Mouse (Mus musculus) heart, embryonic 13.5 days (tissue): ENCODE data around the gene Ccdc18. TPM values are rescaled to one million over a fixed set of nuclear protein-coding genes. Genes with fewer than 3 reads are reported as not detected.
"Not testable (repeated sequence)": the region's sequence is repeated elsewhere in the genome, so short reads cannot be mapped to it uniquely, and the experiment has no call there.

Source experiments
- ATAC-seq: fragments of 200-750 bp; cut with Nextera tagmentation; 2 replicates; pipeline ENCODE4 v1.8.0; 2017; ENCODE audit warnings: moderate TSS enrichment; ENCODE audit not compliant: insufficient number of reproducible peaks, low FRiP score, low TSS enrichment; ENCODE audit errors: extremely low read depth
- H3K27ac ChIP-seq: fragments of 300-500 bp; sonication (generic); replicated peaks from 2 replicates; pipeline ENCODE4 v1.5.1; 2015; ENCODE audit warnings: moderate library complexity, mild to moderate bottlenecking, inconsistent platforms
- H3K27me3 ChIP-seq: fragments of 300-500 bp; sonication (generic); replicated peaks from 2 replicates; pipeline ENCODE4 v1.6.1; 2015; ENCODE audit warnings: mild to moderate bottlenecking, inconsistent platforms
- H3K36me3 ChIP-seq: fragments of 300-500 bp; sonication (generic); 2 replicates; pipeline ENCODE4 v1.6.1; 2015; ENCODE audit warnings: mild to moderate bottlenecking, inconsistent platforms
- H3K4me1 ChIP-seq: fragments of 300-500 bp; sonication (generic); 2 replicates; pipeline ENCODE4 v1.6.1; 2015; ENCODE audit warnings: inconsistent platforms
- H3K4me2 ChIP-seq: fragments of 300-500 bp; sonication (generic); 2 replicates; pipeline ENCODE4 v1.6.1; 2015; ENCODE audit warnings: inconsistent platforms, mild to moderate bottlenecking, moderate library complexity
- H3K4me3 ChIP-seq: fragments of 300-500 bp; sonication (generic); 2 replicates; pipeline ENCODE4 v1.5.1; 2015; ENCODE audit warnings: moderate library complexity, mild to moderate bottlenecking, inconsistent platforms
- H3K9ac ChIP-seq: fragments of 300-500 bp; sonication (generic); 2 replicates; pipeline ENCODE4 v1.6.1; 2015; ENCODE audit warnings: inconsistent platforms, mild to moderate bottlenecking, moderate library complexity
- H3K9me3 ChIP-seq: fragments of 300-500 bp; sonication (generic); 2 replicates; pipeline ENCODE4 v1.6.1; 2016; ENCODE audit warnings: inconsistent platforms
- WGBS: fragments of 180-500 bp; shearing (Covaris S2); methylation state at CpG from one replicate; pipeline ENCODE4 v1.1.7; 2015; ENCODE audit warnings: mixed read lengths; 5-methylcytosine and 5-hydroxymethylcytosine counted together
- polyA plus RNA-seq: library from polyadenylated mRNA; unstranded; fragments of >200 nt; fragmentation: Nextera tagmentation; extraction: Ambion mirVana; gene quantifications from 2 replicates; pipeline ENCODE4 v1.2.1, GENCODE M21; 2015

Gene Ccdc18
- polyA plus RNA-seq, 1 experiment from 2014 or later, result 4.3 TPM

- no peak overlapping the region for H3K4me2 ChIP-seq
- no peak overlapping the region for H3K4me3 ChIP-seq
- H3K36me3 ChIP-seq, result no peaks in the 10 kb centered on the region
- WGBS, result 27% methylated on average over 4 of the region's 4 CpGs
- no peak for ATAC-seq
- no peaks in the 10 kb centered on the region for H3K9me3 ChIP-seq
- no peak overlapping the region for H3K9ac ChIP-seq
- peaks cover under 1% of the 10 kb centered on the region for H3K4me1 ChIP-seq
- no peaks in the 10 kb centered on the region for H3K27me3 ChIP-seq
- no peak overlapping the region for H3K27ac ChIP-seq
Measured at GRCm38 (mm10) chr5:108262722-108263121, 130.0 kb downstream of the Ccdc18 start.

DNA sequence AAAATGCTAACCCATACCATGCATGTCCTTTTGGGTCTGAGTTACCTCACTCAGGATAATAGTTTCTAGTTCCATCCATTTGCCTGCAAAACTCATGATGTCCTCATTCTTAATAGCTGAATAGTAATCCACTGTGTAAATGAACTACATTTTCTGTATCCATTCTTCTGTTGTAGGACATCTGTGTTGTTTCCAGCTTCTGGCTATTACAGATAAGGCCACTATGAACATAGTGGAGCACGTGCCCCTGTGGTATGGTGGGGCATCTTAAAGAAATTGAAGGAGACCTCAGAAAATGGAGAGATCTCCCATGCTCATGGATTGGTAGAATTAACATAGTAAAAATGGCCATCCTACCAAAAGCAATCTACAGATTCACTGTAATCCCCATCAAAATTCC is 131.1 kb downstream of the Ccdc18 start:
- not testable (repeated sequence) for H3K36me3 ChIP-seq, H3K4me1 ChIP-seq, H3K9me3 ChIP-seq, H3K27me3 ChIP-seq, H3K4me2 ChIP-seq, ATAC-seq, H3K4me3 ChIP-seq, H3K27ac ChIP-seq, H3K9ac ChIP-seq
- 54% methylated on average over 1 of the region's 1 CpGs for WGBS

- H3K27me3 ChIP-seq, result no peaks in the 10 kb centered on the region
- H3K36me3 ChIP-seq, result no peaks in the 10 kb centered on the region
- H3K4me3 ChIP-seq, result no peak overlapping the region
- no peak overlapping the region for H3K27ac ChIP-seq
- no peak overlapping the region for H3K4me2 ChIP-seq
- no peaks in the 10 kb centered on the region for H3K9me3 ChIP-seq
- H3K4me1 ChIP-seq, result peaks cover 28% of the 10 kb centered on the region
- H3K9ac ChIP-seq, result no peak overlapping the region
- ATAC-seq, result no peak
Measured at GRCm38 (mm10) chr5:108266990-108267389, 134.3 kb downstream of the Ccdc18 start.

- H3K27ac ChIP-seq, result peak within 1 kb of the TSS; percentile 95
- 2% methylated on average over 53 of the region's 55 CpGs for WGBS
- ATAC-seq, result peak; percentile 91
- H3K9me3 ChIP-seq, result no peaks in the 10 kb centered on the region
- H3K27me3 ChIP-seq, result no peaks in the 10 kb centered on the region
- peaks cover 34% of the 10 kb centered on the region for H3K4me1 ChIP-seq
- peak within 1 kb of the TSS; percentile 93 for H3K9ac ChIP-seq
- H3K4me3 ChIP-seq, result peak within 1 kb of the TSS; percentile 90
- H3K36me3 ChIP-seq, result peaks cover 8% of the 10 kb centered on the region
- peak within 1 kb of the TSS; percentile 97 for H3K4me2 ChIP-seq
Measured at GRCm38 (mm10) chr5:108268127-108269062, 135.7 kb downstream of the Ccdc18 start, which contains the start of gene Dr1. Gene Dr1, plus strand, starts transcription at chr5:108268897.

DNA sequence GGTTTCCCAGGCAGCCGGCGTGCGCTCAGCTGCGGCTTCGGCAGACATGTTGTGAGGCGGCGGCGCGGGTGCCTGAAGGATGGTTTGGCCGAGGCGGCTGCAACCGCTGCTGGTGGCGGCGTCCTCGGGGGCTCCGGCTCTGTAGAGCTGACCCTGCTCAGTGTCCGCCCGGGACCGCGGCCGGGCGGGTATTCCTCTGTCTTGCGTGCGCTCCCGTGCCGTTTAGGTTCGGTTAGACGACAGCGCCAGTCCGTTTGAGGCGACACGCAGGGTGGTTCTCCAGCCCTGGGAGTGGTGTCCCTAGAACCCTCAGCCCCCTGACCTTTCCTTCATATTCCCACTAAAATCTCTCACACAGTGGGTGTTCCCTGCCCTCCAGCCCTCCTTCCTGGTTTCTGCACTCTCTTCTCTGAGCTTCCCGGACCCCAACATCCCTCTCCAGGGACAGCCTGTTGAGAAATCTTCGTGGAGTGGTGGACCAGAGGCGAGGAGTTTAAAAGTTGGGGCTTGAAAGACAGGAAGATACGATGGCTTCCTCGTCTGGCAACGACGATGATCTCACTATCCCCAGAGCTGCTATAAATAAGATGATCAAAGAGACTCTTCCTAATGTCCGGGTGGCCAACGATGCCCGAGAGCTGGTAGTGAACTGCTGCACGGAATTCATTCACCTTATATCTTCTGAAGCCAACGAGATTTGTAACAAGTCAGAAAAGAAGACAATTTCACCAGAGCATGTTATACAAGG is 136.6 kb downstream of the Ccdc18 start:
- Histone ChIP-seq H3K9me3 (no peaks in the 10 kb centered on the region), H3K4me1 (peaks cover 34% of the 10 kb centered on the region), H3K9ac (peak overlapping the region; percentile 93), H3K27me3 (no peaks in the 10 kb centered on the region), H3K4me3 (peak overlapping the region; percentile 90), H3K36me3 (peaks cover 10% of the 10 kb centered on the region), H3K27ac (peak overlapping the region; percentile 95), H3K4me2 (peak overlapping the region; percentile 97)
- WGBS, result under 1% methylated on average over 44 of the region's 44 CpGs
- peak; percentile 24; the same call in 1 of the 2 replicates for ATAC-seq

DNA sequence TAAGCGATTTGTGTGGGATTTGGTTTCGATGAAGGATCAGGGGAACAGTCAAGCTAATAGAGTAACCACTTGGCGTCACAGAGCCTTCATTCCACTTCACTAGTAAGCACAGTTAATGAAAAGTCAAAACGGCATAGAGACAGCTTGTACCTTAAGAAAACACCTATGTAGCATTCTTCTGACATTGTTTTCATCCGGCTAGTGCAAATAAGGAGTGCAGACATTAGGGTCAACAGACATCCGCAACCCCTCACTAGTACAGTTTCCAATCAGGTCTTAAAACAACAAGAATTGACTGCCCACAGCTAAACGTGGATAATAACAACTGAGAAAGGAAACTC is 137.1 kb downstream of the Ccdc18 start:
- Histone ChIP-seq H3K9ac (peak overlapping the region; percentile 93), H3K4me3 (peak overlapping the region; percentile 90), H3K27me3 (no peaks in the 10 kb centered on the region), H3K4me1 (peaks cover 34% of the 10 kb centered on the region), H3K36me3 (peaks cover 10% of the 10 kb centered on the region), H3K27ac (peak overlapping the region; percentile 95), H3K4me2 (peak overlapping the region; percentile 97), H3K9me3 (no peaks in the 10 kb centered on the region)
- WGBS, result 9% methylated on average over 7 of the region's 7 CpGs
- no peak for ATAC-seq

GRCm38 (mm10) chr5:108270415-108270814 is 137.7 kb downstream of the Ccdc18 start:
- Histone ChIP-seq H3K9me3 (no peaks in the 10 kb centered on the region), H3K9ac (peak overlapping the region; percentile 93), H3K4me1 (peaks cover 34% of the 10 kb centered on the region), H3K4me3 (peak overlapping the region; percentile 90), H3K4me2 (peak overlapping the region; percentile 97), H3K27ac (no peak overlapping the region), H3K36me3 (peaks cover 10% of the 10 kb centered on the region), H3K27me3 (no peaks in the 10 kb centered on the region)
- no peak for ATAC-seq
- 37% methylated on average over 9 of the region's 9 CpGs for WGBS

- H3K4me1 ChIP-seq, result peaks cover 34% of the 10 kb centered on the region
- 87% methylated on average over 6 of the region's 6 CpGs for WGBS
- not testable (repeated sequence) for H3K27me3 ChIP-seq, ATAC-seq, H3K9me3 ChIP-seq, H3K9ac ChIP-seq, H3K27ac ChIP-seq
- H3K36me3 ChIP-seq, result peaks cover 16% of the 10 kb centered on the region
- peak overlapping the region; percentile 90 for H3K4me3 ChIP-seq
- peak overlapping the region; percentile 97 for H3K4me2 ChIP-seq
Measured at GRCm38 (mm10) chr5:108271345-108271744, 138.7 kb downstream of the Ccdc18 start.

Other genes starting within 250 kb of the Ccdc18 start
- 49.9 and 50.8 TPM in 2 replicates for gene Rpl5, start 232.4 kb upstream of the Ccdc18 start, polyA plus RNA-seq
- 17.9 and 20.3 TPM in 2 replicates for gene Fam69a, start 145.8 kb upstream of the Ccdc18 start, polyA plus RNA-seq
- gene Mtf2, start 67.2 kb upstream of the Ccdc18 start, polyA plus RNA-seq, result 71.7 and 76.4 TPM in 2 replicates
- gene Tmed5, start 255 bp upstream of the Ccdc18 start, polyA plus RNA-seq, result 32.7 and 33.3 TPM in 2 replicates
- gene Dr1, start 136.0 kb downstream of the Ccdc18 start, polyA plus RNA-seq, result 24.3 and 24.9 TPM in 2 replicates
- gene Pigg, start 179.7 kb downstream of the Ccdc18 start, polyA plus RNA-seq, result 5.0 and 5.1 TPM in 2 replicates
- 0.10 TPM in 1 of 2 replicates, not detected in the other for gene Gm42517, start 235.0 kb downstream of the Ccdc18 start, polyA plus RNA-seq